ENCODE assay signal across 20 mouse cellular contexts in the genomic region with DNA sequence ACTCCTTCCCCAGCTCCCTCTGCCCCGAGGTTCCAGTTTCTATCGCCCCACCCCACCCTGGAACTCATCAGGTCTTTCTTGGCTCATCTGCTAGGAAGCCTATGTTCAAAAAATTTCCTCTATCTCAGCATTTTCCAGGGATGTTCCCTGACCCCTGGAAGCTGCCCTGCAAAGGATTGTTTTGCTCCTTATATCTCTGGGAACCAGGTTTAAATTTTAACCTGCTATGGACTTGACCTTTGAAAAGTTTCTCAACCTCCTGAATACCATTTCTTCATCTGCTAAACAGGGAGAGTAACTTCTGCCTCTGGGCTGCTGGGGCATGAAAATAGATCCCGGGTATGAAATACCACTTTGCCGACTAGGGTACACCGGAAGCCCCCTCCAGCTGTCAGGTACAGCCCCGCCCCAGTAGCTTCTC. TPM values are rescaled to one million over a fixed set of nuclear protein-coding genes. Genes with fewer than 3 reads are reported as not detected.
A peak's percentile ranks its signal among the peaks of the same experiment; 100 is the strongest.
DNase-seq lines count a peak whose midpoint lies in the region; ATAC-seq and TF ChIP-seq lines count a peak whose summit lies in the region.
"Had no signal": no experiment of that assay in that cellular context is flagged by ENCODE, and none has a peak within 500 bp of the region (broad histone marks: within the 10 kb centered on the region; RNA-seq: fewer than 3 reads in every experiment).

No protein-coding gene starts in this region.

- 52% methylated on average over 6 of the region's 6 CpGs for WGBS in kidney, embryonic 15.5 days
- WGBS in liver, postnatal 0 days (ENCODE audit: insufficient replicate concordance), result 40% methylated on average over 6 of the region's 6 CpGs
- WGBS in forebrain, embryonic 16.5 days, result 76% methylated on average over 6 of the region's 6 CpGs
- WGBS in midbrain, embryonic 16.5 days, result 75% methylated on average over 6 of the region's 6 CpGs

- H3K4me1 ChIP-seq in kidney, embryonic 15.5 days, result 0 out of 2 replicates have a peak, but pooled peaks cover 10% of the 10 kb centered on the region
- peaks cover 14% of the 10 kb centered on the region for H3K4me1 ChIP-seq in liver, postnatal 0 days (ENCODE audit: insufficient read depth)
- no peaks in the 10 kb centered on the region for H3K4me1 ChIP-seq in forebrain, embryonic 16.5 days (replicated peaks; ENCODE audit: control insufficient read depth, insufficient read depth, low read length)
- no peaks in the 10 kb centered on the region for H3K4me1 ChIP-seq in midbrain, embryonic 16.5 days (ENCODE audit: control insufficient read depth, insufficient read depth, low read length)
- H3K4me1 ChIP-seq: embryonic facial prominence, embryonic 13.5 days; neural tube, embryonic 13.5 days had no signal

- no peak for TF ChIP-seq CTCF in gastrocnemius, adult 2 months (IDR thresholded peaks at IDR 0.05)
- TF ChIP-seq CTCF in liver, postnatal 0 days (IDR thresholded peaks at IDR 0.05; ENCODE audit: low read depth), result no peak

- H3K4me3 ChIP-seq in gastrocnemius, adult 2 months, result no peak overlapping the region
- no peak overlapping the region for H3K4me3 ChIP-seq in kidney, embryonic 15.5 days (replicated peaks)
- peak overlapping the region; percentile 13; the same call in 1 of the 2 replicates for H3K4me3 ChIP-seq in liver, postnatal 0 days (ENCODE audit: low read depth, low read length)
- no peak overlapping the region for H3K4me3 ChIP-seq in forebrain, embryonic 16.5 days (replicated peaks; ENCODE audit: low read length)
- H3K4me3 ChIP-seq in midbrain, embryonic 16.5 days (ENCODE audit: low read depth, low read length), result no peak overlapping the region
- H3K4me3 ChIP-seq: embryonic facial prominence, embryonic 13.5 days; heart, embryonic 12.5 days; midbrain, embryonic 10.5 days; neural tube, embryonic 13.5 days had no signal

- intact Hi-C loops in gastrocnemius, adult 2 months (cut with DNase I), result no loop called here
- intact Hi-C loops in gastrocnemius, postnatal 36 days (cut with DNase I), result no loop called here

- H3K36me3 ChIP-seq in kidney, embryonic 15.5 days, result no peaks in the 10 kb centered on the region
- no peaks in the 10 kb centered on the region for H3K36me3 ChIP-seq in liver, postnatal 0 days (replicated peaks; ENCODE audit: insufficient read depth, low read length)
- H3K36me3 ChIP-seq in forebrain, embryonic 16.5 days (ENCODE audit: control insufficient read depth, insufficient read depth), result no peaks in the 10 kb centered on the region
- no peaks in the 10 kb centered on the region for H3K36me3 ChIP-seq in midbrain, embryonic 16.5 days (ENCODE audit: control insufficient read depth, insufficient read depth, low read length)
- H3K36me3 ChIP-seq: embryonic facial prominence, embryonic 13.5 days; heart, embryonic 12.5 days; midbrain, embryonic 10.5 days; neural tube, embryonic 13.5 days had no signal

- peak; percentile 22 for DNase-seq in gastrocnemius, adult 2 months
- DNase-seq in gastrocnemius, postnatal 36 days, result no peak
- peak; percentile 21 for DNase-seq in liver, postnatal 0 days
- no peak for DNase-seq in lung, postnatal 25 days (ENCODE audit: low spot score)
- DNase-seq: adrenal gland, postnatal 10 days; cerebellum, adult 18-20 months; gastrocnemius, postnatal 10 days; lung, postnatal 4 days; right cerebral cortex, postnatal 25 days had no signal

- no peak overlapping the region for H3K4me2 ChIP-seq in kidney, embryonic 15.5 days
- peak overlapping the region; percentile 61 for H3K4me2 ChIP-seq in liver, postnatal 0 days (ENCODE audit: low read depth, low read length)
- no peak overlapping the region for H3K4me2 ChIP-seq in forebrain, embryonic 16.5 days (ENCODE audit: low read length)
- no peak overlapping the region for H3K4me2 ChIP-seq in midbrain, embryonic 16.5 days (ENCODE audit: low read length)
- H3K4me2 ChIP-seq: embryonic facial prominence, embryonic 13.5 days; heart, embryonic 12.5 days; hindbrain, embryonic 14.5 days; neural tube, embryonic 13.5 days had no signal

- peak; percentile 46; the same call in 1 of the 2 replicates for TF ChIP-seq EP300 in liver, postnatal 0 days (IDR thresholded peaks at IDR 0.05; ENCODE audit: low read depth)

- H3K9me3 ChIP-seq in kidney, embryonic 15.5 days (replicated peaks), result no peaks in the 10 kb centered on the region
- no peaks in the 10 kb centered on the region for H3K9me3 ChIP-seq in liver, postnatal 0 days (ENCODE audit: low read length)
- no peaks in the 10 kb centered on the region for H3K9me3 ChIP-seq in forebrain, embryonic 16.5 days (ENCODE audit: control insufficient read depth, low read length)
- no peaks in the 10 kb centered on the region for H3K9me3 ChIP-seq in midbrain, embryonic 16.5 days (replicated peaks; ENCODE audit: control insufficient read depth, low read length, poor library complexity, severe bottlenecking)
- H3K9me3 ChIP-seq: embryonic facial prominence, embryonic 13.5 days; heart, embryonic 12.5 days; midbrain, embryonic 10.5 days; neural tube, embryonic 13.5 days had no signal

- 0 out of 2 replicates have a peak, but pooled peaks have one; percentile 35 for ATAC-seq in granulocyte monocyte progenitor cell, adult 5-6 weeks (replicated peaks; ENCODE audit: poor library complexity, severe bottlenecking)
- ATAC-seq in kidney, embryonic 15.5 days (replicated peaks; ENCODE audit: low FRiP score), result peak; percentile 58; the same call in 1 of the 2 replicates
- peak; percentile 70 for ATAC-seq in liver, postnatal 0 days
- ATAC-seq in forebrain, embryonic 16.5 days, result no peak
- no peak for ATAC-seq in midbrain, embryonic 16.5 days

- H3K27me3 ChIP-seq in kidney, embryonic 15.5 days, result no peaks in the 10 kb centered on the region
- no peaks in the 10 kb centered on the region for H3K27me3 ChIP-seq in liver, postnatal 0 days (ENCODE audit: insufficient read depth, low read length)
- H3K27me3 ChIP-seq in forebrain, embryonic 16.5 days (replicated peaks; ENCODE audit: control insufficient read depth, insufficient read depth, low read length), result no peaks in the 10 kb centered on the region
- no peaks in the 10 kb centered on the region for H3K27me3 ChIP-seq in midbrain, embryonic 16.5 days (ENCODE audit: control insufficient read depth, insufficient read depth, low read depth, low read length)
- H3K27me3 ChIP-seq: embryonic facial prominence, embryonic 13.5 days; heart, embryonic 12.5 days; neural tube, embryonic 13.5 days had no signal

- peak overlapping the region; percentile 16; the same call in 1 of the 2 replicates for H3K27ac ChIP-seq in gastrocnemius, adult 2 months
- peak overlapping the region; percentile 67; the same call in 1 of the 2 replicates for H3K27ac ChIP-seq in kidney, embryonic 15.5 days
- H3K27ac ChIP-seq in liver, postnatal 0 days (ENCODE audit: low read depth), result peak overlapping the region; percentile 76
- no peak overlapping the region for H3K27ac ChIP-seq in forebrain, embryonic 16.5 days (ENCODE audit: low read length)
- no peak overlapping the region for H3K27ac ChIP-seq in midbrain, embryonic 16.5 days (ENCODE audit: low read length)
- H3K27ac ChIP-seq: embryonic facial prominence, embryonic 13.5 days; hindbrain, embryonic 14.5 days; liver, embryonic 14.5 days; midbrain, embryonic 10.5 days; neural tube, embryonic 13.5 days; stomach, postnatal 0 days had no signal

- no peak overlapping the region for H3K9ac ChIP-seq in kidney, embryonic 15.5 days
- H3K9ac ChIP-seq in liver, postnatal 0 days (replicated peaks), result 0 out of 2 replicates have a peak overlapping the region, but pooled peaks have one; percentile 38
- no peak overlapping the region for H3K9ac ChIP-seq in forebrain, embryonic 16.5 days (replicated peaks; ENCODE audit: low read depth, low read length)
- H3K9ac ChIP-seq in midbrain, embryonic 16.5 days (ENCODE audit: low read depth, low read length), result no peak overlapping the region
- H3K9ac ChIP-seq: embryonic facial prominence, embryonic 13.5 days; heart, embryonic 12.5 days; hindbrain, embryonic 14.5 days; liver, embryonic 14.5 days; neural tube, embryonic 13.5 days had no signal

RNA-seq across cellular contexts. Expression of a gene that starts 27.5 kb away (rescaled TPM):
- total RNA-seq in gastrocnemius, adult 2 months (2021), result 10 to 100 TPM; 13.9 to 19.0 TPM
- total RNA-seq in gastrocnemius, postnatal 36 days (2021), result 10 to 100 TPM; 14.3 to 15.7 TPM
- 178 and 197 TPM in 2 replicates for total RNA-seq in granulocyte monocyte progenitor cell, adult 5-6 weeks (2014; fragmentation: Nextera tagmentation)
- 114 and 116 TPM in 2 replicates for total RNA-seq in granulocyte monocyte progenitor cell, adult 5-6 weeks (2017)
- 75.5 and 80.4 TPM in 2 replicates for polyA plus RNA-seq in kidney, embryonic 15.5 days (2015; fragmentation: Nextera tagmentation; extraction: Ambion mirVana)
- polyA plus RNA-seq in liver, postnatal 0 days (2015; fragmentation: Nextera tagmentation; extraction: Ambion mirVana), result 224 and 247 TPM in 2 replicates
- polyA plus RNA-seq in forebrain, embryonic 16.5 days (2015; fragmentation: Nextera tagmentation; extraction: Ambion mirVana), result 45.1 and 47.6 TPM in 2 replicates
- polyA plus RNA-seq in midbrain, embryonic 16.5 days (2015; fragmentation: Nextera tagmentation; extraction: Ambion mirVana), result 32.3 and 32.6 TPM in 2 replicates

RNA-seq across cellular contexts. Expression of a gene that starts 31.5 kb away (rescaled TPM):
- 10 to 100 TPM; 20.1 to 21.6 TPM for total RNA-seq in gastrocnemius, adult 2 months (2021)
- 10 to 100 TPM; 17.2 to 19.3 TPM for total RNA-seq in gastrocnemius, postnatal 36 days (2021)
- 32.3 and 56.5 TPM in 2 replicates for total RNA-seq in granulocyte monocyte progenitor cell, adult 5-6 weeks (2014; fragmentation: Nextera tagmentation)
- 54.5 and 63.5 TPM in 2 replicates for total RNA-seq in granulocyte monocyte progenitor cell, adult 5-6 weeks (2017)
- 60.9 and 63.1 TPM in 2 replicates for polyA plus RNA-seq in kidney, embryonic 15.5 days (2015; fragmentation: Nextera tagmentation; extraction: Ambion mirVana)
- 10.6 and 12.7 TPM in 2 replicates for polyA plus RNA-seq in liver, postnatal 0 days (2015; fragmentation: Nextera tagmentation; extraction: Ambion mirVana)
- polyA plus RNA-seq in forebrain, embryonic 16.5 days (2015; fragmentation: Nextera tagmentation; extraction: Ambion mirVana), result 48.5 and 53.1 TPM in 2 replicates
- 40.2 and 46.0 TPM in 2 replicates for polyA plus RNA-seq in midbrain, embryonic 16.5 days (2015; fragmentation: Nextera tagmentation; extraction: Ambion mirVana)

Comparison
In these comparisons a context has a peak if more than half of its experiments do, and no peak if none do; other contexts are left out.
1. DNase-seq: peak in gastrocnemius, adult 2 months (single experiment) and liver, postnatal 0 days (single experiment); none in gastrocnemius, postnatal 36 days (0 of 2) and lung, postnatal 25 days (single experiment).
2. H3K27ac ChIP-seq: peak in gastrocnemius, adult 2 months (single experiment), kidney, embryonic 15.5 days (single experiment) and liver, postnatal 0 days (single experiment); none in forebrain, embryonic 16.5 days (single experiment) and midbrain, embryonic 16.5 days (single experiment).
3. ATAC-seq: peak in granulocyte monocyte progenitor cell, adult 5-6 weeks (single experiment), kidney, embryonic 15.5 days (single experiment) and liver, postnatal 0 days (single experiment); none in forebrain, embryonic 16.5 days (single experiment) and midbrain, embryonic 16.5 days (single experiment).